Mouse (Mus musculus) heart, adult 2 months (tissue): ENCODE measurements around the gene Kcng3. TPM values are rescaled to one million over a fixed set of nuclear protein-coding genes. Genes with fewer than 3 reads are reported as not detected.
A peak's percentile ranks its signal among the peaks of the same experiment; 100 is the strongest.

ENCODE experiments used
- DNase-seq, 2 experiments: peaks; one replicate each; pipeline ENCODE4 v3.0.0; 2021
- H3K27ac ChIP-seq: fragments of 200-600 bp; 2 replicates; pipeline ENCODE4 v1.8.1; 2022
- H3K27me3 ChIP-seq: fragments of 200-500 bp; 2 replicates; pipeline ENCODE4 v1.6.1; 2012; ENCODE audit warnings: mild to moderate bottlenecking, low read length, inconsistent platforms, mixed read lengths; ENCODE audit not compliant: control insufficient read depth, insufficient read depth
- H3K36me3 ChIP-seq: fragments of 200-500 bp; 2 replicates; pipeline ENCODE4 v1.6.1; 2012; ENCODE audit warnings: low read length, inconsistent platforms; ENCODE audit not compliant: control insufficient read depth, insufficient read depth
- H3K4me1 ChIP-seq: fragments of 200-500 bp; 2 replicates; pipeline ENCODE4 v1.6.1; 2011; ENCODE audit warnings: low read length; ENCODE audit not compliant: control insufficient read depth, insufficient read depth
- H3K4me3 ChIP-seq: fragments of 200-600 bp; 2 replicates; pipeline ENCODE4 v1.8.1; 2022
- H3K79me2 ChIP-seq: fragments of 200-500 bp; replicated peaks from 2 replicates; pipeline ENCODE4 v1.6.1; 2012; ENCODE audit warnings: mild to moderate bottlenecking, inconsistent platforms, low read length, moderate library complexity, mixed read lengths; ENCODE audit not compliant: control insufficient read depth, insufficient read depth
- H3K9ac ChIP-seq: fragments of 200-500 bp; 2 replicates; pipeline ENCODE4 v1.6.1; 2012; ENCODE audit warnings: low read depth, mild to moderate bottlenecking, control low read depth, inconsistent platforms, low read length, mixed read lengths
- CTCF ChIP-seq: fragments of 200-600 bp; IDR thresholded peaks from 2 replicates; pipeline ENCODE4 v1.8.1; 2022; ENCODE audit warnings: antibody characterized with exemption, mild to moderate bottlenecking, moderate library complexity
- EP300 ChIP-seq: fragments of 200-500 bp; IDR thresholded peaks from 2 replicates; pipeline ENCODE4 v1.6.1; 2011; ENCODE audit warnings: low read depth, low read length, control low read depth; ENCODE audit not compliant: insufficient read depth
- POLR2A ChIP-seq: fragments of 200-500 bp; IDR thresholded peaks from 2 replicates; pipeline ENCODE4 v1.6.1; 2011; ENCODE audit warnings: mild to moderate bottlenecking, low read depth, low read length, control low read depth; ENCODE audit not compliant: insufficient read depth
- WGBS: fragments of 180-500 bp; shearing (Covaris S2); methylation state at CpG from one replicate; pipeline ENCODE4 v1.1.7; 2018; 5-methylcytosine and 5-hydroxymethylcytosine counted together
- intact Hi-C: fragments of 180-260 bp; cut with DNase I; formaldehyde crosslinking; loops from one replicate; pipeline ENCODE4 v1.15.1; 2025
- polyA plus RNA-seq: library from polyadenylated mRNA; depleted of rRNA; stranded (reverse); fragments of >200 nt; gene quantifications from 2 replicates; pipeline ENCODE4 v1.2.3, GENCODE M21; 2012
- total RNA-seq, 2 experiments: library from RNA; stranded (reverse); gene quantifications; 2 replicates each; pipeline ENCODE4 v1.2.3; 2021

The Kcng3 gene
- total and polyA plus RNA-seq, 3 experiments = 0.02 TPM; not detected in 2

DNA sequence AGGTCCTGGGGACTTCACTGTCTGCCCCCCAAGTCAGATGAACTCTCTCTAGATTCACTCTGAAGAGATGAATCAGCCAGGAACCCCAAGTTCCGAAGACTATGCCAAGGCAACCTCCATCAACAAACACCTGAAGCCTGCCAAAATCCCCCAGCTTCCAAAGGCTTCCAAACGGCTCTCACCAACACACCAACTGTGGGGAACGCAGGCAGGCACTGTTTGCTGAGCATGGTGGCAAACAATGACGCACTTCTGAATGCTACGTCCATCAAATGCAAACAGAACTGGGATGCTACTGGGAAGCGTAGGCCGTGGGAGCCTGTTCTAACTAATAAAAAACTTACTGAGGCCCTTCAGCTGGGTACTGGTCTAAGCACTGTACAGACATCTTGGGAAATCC, 35.7 kb downstream of the Kcng3 start:
- Histone ChIP-seq H3K27me3 (no peaks in the 10 kb centered on the region), H3K4me3 (no peak overlapping the region), H3K4me1 (no peaks in the 10 kb centered on the region), H3K36me3 (no peaks in the 10 kb centered on the region), H3K79me2 (no peaks in the 10 kb centered on the region), H3K27ac (no peak overlapping the region), H3K9ac (no peak overlapping the region)
- intact Hi-C loops = no loop called here
- TF ChIP-seq CTCF (no peak), EP300 (no peak), POLR2A (no peak)
- 90% methylated on average over 7 of the region's 7 CpGs for WGBS
- DNase-seq = no peak

GRCm38 (mm10) chr17:83594526-83594925, 37.2 kb downstream of the Kcng3 start:
- WGBS = 78% methylated on average over 8 of the region's 8 CpGs
- intact Hi-C loops = no loop called here

DNA sequence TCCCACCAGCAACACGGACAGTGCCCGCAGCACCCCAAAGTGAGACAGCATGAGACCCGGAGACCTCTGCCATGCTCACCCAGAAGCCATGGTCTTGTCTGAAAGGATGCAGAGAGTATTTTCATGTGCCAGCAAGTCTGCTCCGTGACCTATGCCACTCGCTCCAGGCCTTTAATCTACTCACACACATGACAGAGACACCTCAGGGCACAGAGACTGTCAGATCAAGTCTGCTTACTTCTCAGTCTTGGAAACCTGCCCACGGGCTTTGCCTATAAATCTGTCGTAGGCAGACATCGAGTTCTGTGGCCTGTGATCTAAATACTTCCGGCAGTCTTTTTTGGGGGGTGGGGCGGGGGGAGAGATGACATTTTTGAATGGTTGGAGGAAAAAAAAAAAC, 38.3 kb downstream of the Kcng3 start:
- 80% methylated on average over 10 of the region's 10 CpGs for WGBS
- intact Hi-C loops = no loop called here

More at GRCm38 (mm10) chr17:83594526-83594925, 37.2 kb downstream of the Kcng3 start:
- Histone ChIP-seq H3K27ac (no peak overlapping the region), H3K36me3 (no peaks in the 10 kb centered on the region), H3K4me3 (no peak overlapping the region), H3K79me2 (no peaks in the 10 kb centered on the region), H3K9ac (no peak overlapping the region), H3K27me3 (no peaks in the 10 kb centered on the region), H3K4me1 (no peaks in the 10 kb centered on the region)
- TF ChIP-seq EP300 (no peak), POLR2A (no peak), CTCF (no peak)
- no peak for DNase-seq

DNA sequence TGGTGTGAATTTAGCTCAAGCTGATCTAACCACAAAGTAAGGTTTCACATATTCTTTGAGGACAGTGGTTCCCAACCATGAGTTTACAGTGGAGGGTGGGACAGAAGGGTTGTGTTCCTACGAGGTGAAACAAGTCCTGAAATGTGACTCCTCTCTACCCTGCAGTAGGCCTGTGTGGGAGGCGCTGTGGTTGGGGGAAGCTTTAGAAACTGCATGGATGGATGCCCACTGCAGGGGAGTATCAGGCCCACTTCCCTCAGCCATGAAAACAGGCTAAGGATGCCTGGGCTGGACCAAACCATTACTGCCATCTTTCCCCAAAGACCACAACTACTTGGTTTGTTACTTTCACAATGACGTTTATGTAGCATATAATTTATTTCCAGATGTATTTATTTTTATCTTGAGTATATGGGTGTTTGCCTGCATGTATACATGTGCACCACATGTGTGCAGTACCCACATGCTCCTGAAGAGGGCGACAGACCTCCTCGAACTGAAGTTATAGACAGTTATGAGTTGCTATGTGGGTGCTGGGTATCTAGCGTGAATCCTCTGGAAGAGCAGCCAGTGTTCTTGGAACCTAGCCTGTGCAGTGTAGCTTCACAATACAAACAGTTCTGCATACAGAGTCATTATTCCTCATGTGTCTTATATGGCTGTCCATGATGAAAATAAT, 42.9 kb downstream of the Kcng3 start:
- no peaks in the 10 kb centered on the region for H3K36me3 ChIP-seq
- H3K9ac ChIP-seq = no peak overlapping the region
- no peaks in the 10 kb centered on the region for H3K79me2 ChIP-seq
- intact Hi-C loops = no loop called here
- no peak overlapping the region for H3K27ac ChIP-seq
- H3K4me3 ChIP-seq = no peak overlapping the region
- 80% methylated on average over 6 of the region's 6 CpGs for WGBS
- no peak for TF ChIP-seq POLR2A
- peak; percentile 42 for TF ChIP-seq CTCF
- H3K4me1 ChIP-seq = no peaks in the 10 kb centered on the region
- DNase-seq = no peak
- H3K27me3 ChIP-seq = no peaks in the 10 kb centered on the region

More for the DNA sequence above, 38.3 kb downstream of the Kcng3 start:
- no peak overlapping the region for H3K27ac ChIP-seq
- no peaks in the 10 kb centered on the region for H3K79me2 ChIP-seq
- no peak for TF ChIP-seq POLR2A
- TF ChIP-seq EP300 = no peak
- TF ChIP-seq CTCF = no peak
- H3K4me1 ChIP-seq = no peaks in the 10 kb centered on the region
- no peak for DNase-seq
- no peak overlapping the region for H3K4me3 ChIP-seq
- H3K36me3 ChIP-seq = no peaks in the 10 kb centered on the region
- no peak overlapping the region for H3K9ac ChIP-seq
- no peaks in the 10 kb centered on the region for H3K27me3 ChIP-seq

GRCm38 (mm10) chr17:83587731-83588130, 44.0 kb downstream of the Kcng3 start:
- no peak for TF ChIP-seq CTCF
- TF ChIP-seq EP300 = no peak
- no peak for TF ChIP-seq POLR2A
- H3K36me3 ChIP-seq = no peaks in the 10 kb centered on the region
- H3K27ac ChIP-seq = no peak overlapping the region
- intact Hi-C loops = no loop called here
- H3K4me1 ChIP-seq = no peaks in the 10 kb centered on the region
- DNase-seq = no peak
- H3K27me3 ChIP-seq = no peaks in the 10 kb centered on the region
- H3K4me3 ChIP-seq = no peak overlapping the region
- H3K79me2 ChIP-seq = no peaks in the 10 kb centered on the region
- H3K9ac ChIP-seq = no peak overlapping the region
- WGBS = 89% methylated on average over 8 of the region's 8 CpGs

GRCm38 (mm10) chr17:83582585-83582984, 49.1 kb downstream of the Kcng3 start:
- DNase-seq = no peak
- Histone ChIP-seq H3K27me3 (no peaks in the 10 kb centered on the region), H3K9ac (no peak overlapping the region), H3K4me1 (no peaks in the 10 kb centered on the region), H3K27ac (no peak overlapping the region), H3K36me3 (no peaks in the 10 kb centered on the region), H3K4me3 (no peak overlapping the region), H3K79me2 (no peaks in the 10 kb centered on the region)
- intact Hi-C loops = no loop called here
- WGBS = 34% methylated on average over 2 of the region's 2 CpGs
- TF ChIP-seq EP300 = no peak
